Mouse (Mus musculus) megakaryocyte progenitor cell, adult 5-6 weeks (primary cell): ENCODE measurements around the gene Trnau1ap. TPM values are rescaled to one million over a fixed set of nuclear protein-coding genes. Genes with fewer than 3 reads are reported as not detected.

ENCODE experiments used
- total RNA-seq, 2 experiments: library from RNA; stranded (forward) in 1 of 2; stranded (reverse) in 1 of 2; fragments of 157-497, 149-512 nt in 1 of 2; fragments of 200-1000 nt in 1 of 2; gene quantifications; 2 replicates each; pipeline versions ENCODE4 v1.2.3 to v1.2.4; 2015 to 2017

Trnau1ap gene
- total RNA-seq, 2 experiments from 2014 or later: 34.4 to 45.6 TPM

Other genes with a start within 250 kb of the Trnau1ap start
- gene Oprd1, start 185.1 kb downstream of the Trnau1ap start, total RNA-seq (2015): not detected in 2 replicates
- gene Oprd1, start 185.1 kb downstream of the Trnau1ap start, total RNA-seq (2017): not detected in 2 replicates
- gene Ythdf2, start 117.2 kb downstream of the Trnau1ap start, total RNA-seq (2015): 64.7 and 66.5 TPM in 2 replicates
- gene Ythdf2, start 117.2 kb downstream of the Trnau1ap start, total RNA-seq (2017): 64.0 and 69.7 TPM in 2 replicates
- gene Gmeb1, start 67.9 kb downstream of the Trnau1ap start, total RNA-seq (2015): 13.9 and 14.3 TPM in 2 replicates
- 18.7 and 29.3 TPM in 2 replicates for gene Gmeb1, start 67.9 kb downstream of the Trnau1ap start, total RNA-seq (2017)
- gene Taf12, start 55.2 kb downstream of the Trnau1ap start, total RNA-seq (2015): 40.5 and 42.1 TPM in 2 replicates
- gene Taf12, start 55.2 kb downstream of the Trnau1ap start, total RNA-seq (2017): 34.1 and 72.2 TPM in 2 replicates
- not detected in 2 replicates for gene Rab42, start 26.2 kb downstream of the Trnau1ap start, total RNA-seq (2015)
- 1.0 and 1.3 TPM in 2 replicates for gene Rab42, start 26.2 kb downstream of the Trnau1ap start, total RNA-seq (2017)
- 24.2 and 26.8 TPM in 2 replicates for gene Rcc1, start 24.1 kb upstream of the Trnau1ap start, total RNA-seq (2015)
- 44.1 and 46.9 TPM in 2 replicates for gene Rcc1, start 24.1 kb upstream of the Trnau1ap start, total RNA-seq (2017)
- 28.4 and 34.7 TPM in 2 replicates for gene Phactr4, start 93.0 kb upstream of the Trnau1ap start, total RNA-seq (2015)
- 8.9 and 10.1 TPM in 2 replicates for gene Phactr4, start 93.0 kb upstream of the Trnau1ap start, total RNA-seq (2017)
- 11.1 and 18.4 TPM in 2 replicates for gene Med18, start 134.4 kb upstream of the Trnau1ap start, total RNA-seq (2015)
- gene Med18, start 134.4 kb upstream of the Trnau1ap start, total RNA-seq (2017): 10.9 and 16.9 TPM in 2 replicates
- gene Sesn2, start 181.0 kb upstream of the Trnau1ap start, total RNA-seq (2015): 2.4 and 3.4 TPM in 2 replicates
- gene Sesn2, start 181.0 kb upstream of the Trnau1ap start, total RNA-seq (2017): 2.6 and 3.0 TPM in 2 replicates
- 678 and 715 TPM in 2 replicates for gene Atpif1, start 204.1 kb upstream of the Trnau1ap start, total RNA-seq (2015)
- 1,407 and 1,519 TPM in 2 replicates for gene Atpif1, start 204.1 kb upstream of the Trnau1ap start, total RNA-seq (2017)
- 134 and 147 TPM in 2 replicates for gene Dnajc8, start 206.0 kb upstream of the Trnau1ap start, total RNA-seq (2015)
- gene Dnajc8, start 206.0 kb upstream of the Trnau1ap start, total RNA-seq (2017): 416 and 463 TPM in 2 replicates
- gene Ptafr, start 234.5 kb upstream of the Trnau1ap start, total RNA-seq (2015): 1.1 and 1.3 TPM in 2 replicates
- 2.5 and 2.9 TPM in 2 replicates for gene Ptafr, start 234.5 kb upstream of the Trnau1ap start, total RNA-seq (2017)